Mouse (Mus musculus) megakaryocyte, embryonic 14.5 days (primary cell): ENCODE measurements around the gene Xrcc4.

Experiments
- FLI1 ChIP-seq: IDR thresholded peaks from 2 replicates; pipeline ENCODE4 v1.6.1; 2012; ENCODE audit warnings: low read length, inconsistent platforms, mixed read lengths
- GATA1 ChIP-seq: IDR thresholded peaks from 3 replicates; pipeline ENCODE4 v1.6.1; 2012; ENCODE audit warnings: mixed read lengths, low read length, inconsistent platforms, borderline replicate concordance

GRCm38 (mm10) chr13:89944354-89944753, 145.1 kb downstream of the Xrcc4 start:
- TF ChIP-seq GATA1 (no peak), FLI1 (no peak)
